Mouse (Mus musculus): Measurements from ENCODE around the gene Rpp25. TPM values are rescaled to one million over a fixed set of nuclear protein-coding genes. Genes with fewer than 3 reads are reported as not detected.

The Rpp25 gene
- total RNA-seq, 2 experiments from 2014 or later = 11.5 to 11.7 TPM

- no peak for DNase-seq (ENCODE audit: low spot score in 2 of 2)
Observed at GRCm38 (mm10) chr9:57520375-57521055, 16.7 kb downstream of the Rpp25 start.

GRCm38 (mm10) chr9:57521056-57521911 is 17.5 kb downstream of the Rpp25 start, which contains the start of gene Cox5a:
TSS of gene Cox5a (plus strand) at chr9:57521274.
- DNase-seq (ENCODE audit: low spot score in 2 of 2) = peak; percentile 93 to 96

- no peak for DNase-seq (ENCODE audit: low spot score in 2 of 2)
Observed at GRCm38 (mm10) chr9:57522114-57522860, 18.5 kb downstream of the Rpp25 start.

GRCm38 (mm10) chr9:57522861-57523246 is 19.0 kb downstream of the Rpp25 start:
- no peak for DNase-seq (ENCODE audit: low spot score in 2 of 2)

- no peak for DNase-seq (ENCODE audit: low spot score in 2 of 2)
Observed at GRCm38 (mm10) chr9:57523754-57524153, 19.9 kb downstream of the Rpp25 start.

- DNase-seq (ENCODE audit: low spot score in 2 of 2) = no peak
Observed at GRCm38 (mm10) chr9:57524439-57524838, 20.6 kb downstream of the Rpp25 start.

GRCm38 (mm10) chr9:57525516-57525915 is 21.7 kb downstream of the Rpp25 start:
- no peak for DNase-seq (ENCODE audit: low spot score in 2 of 2)

GRCm38 (mm10) chr9:57526435-57526834 is 22.6 kb downstream of the Rpp25 start:
- no peak for DNase-seq (ENCODE audit: low spot score in 2 of 2)

GRCm38 (mm10) chr9:57531946-57532345 is 28.1 kb downstream of the Rpp25 start:
- DNase-seq (ENCODE audit: low spot score in 2 of 2) = no peak

GRCm38 (mm10) chr9:57536362-57536761 is 32.5 kb downstream of the Rpp25 start:
- DNase-seq (ENCODE audit: low spot score in 2 of 2) = no peak

GRCm38 (mm10) chr9:57537044-57537727 is 33.4 kb downstream of the Rpp25 start, which contains the start of gene Fam219b:
TSS of gene Fam219b (plus strand) at chr9:57537528.
- peak; percentile 91 to 93 for DNase-seq (ENCODE audit: low spot score in 2 of 2)

- no peak for DNase-seq (ENCODE audit: low spot score in 2 of 2)
Observed at GRCm38 (mm10) chr9:57537728-57538181, 33.9 kb downstream of the Rpp25 start.

- DNase-seq (ENCODE audit: low spot score in 2 of 2) = no peak
Observed at GRCm38 (mm10) chr9:57539550-57539949, 35.7 kb downstream of the Rpp25 start.

- DNase-seq (ENCODE audit: low spot score in 2 of 2) = peak in 1 of 2 experiments; percentile 63
Observed at GRCm38 (mm10) chr9:57541312-57541711, 37.5 kb downstream of the Rpp25 start.

- DNase-seq (ENCODE audit: low spot score in 2 of 2) = no peak
Observed at GRCm38 (mm10) chr9:57543951-57544350, 40.1 kb downstream of the Rpp25 start.

GRCm38 (mm10) chr9:57547287-57547686 is 43.5 kb downstream of the Rpp25 start:
- DNase-seq (ENCODE audit: low spot score in 2 of 2) = no peak

- no peak for DNase-seq (ENCODE audit: low spot score in 2 of 2)
Observed at GRCm38 (mm10) chr9:57547869-57548268, 44.0 kb downstream of the Rpp25 start.

GRCm38 (mm10) chr9:57549186-57549585 is 45.4 kb downstream of the Rpp25 start:
- DNase-seq (ENCODE audit: low spot score in 2 of 2) = peak in 1 of 2 experiments; percentile 54

- DNase-seq (ENCODE audit: low spot score in 2 of 2) = no peak
Observed at GRCm38 (mm10) chr9:57550126-57550862, 46.5 kb downstream of the Rpp25 start.

Data from layer of hippocampus, postnatal 10 days (tissue).